Mouse (Mus musculus) gastrocnemius, postnatal 25 days (tissue): ENCODE data around the gene Crisp2. TPM values are rescaled to one million over a fixed set of nuclear protein-coding genes. Genes with fewer than 3 reads are reported as not detected.

Source experiments
- DNase-seq: peaks from one replicate; pipeline ENCODE4 v3.0.0; 2022
- total RNA-seq, 2 experiments: library from RNA; stranded (reverse); gene quantifications; 1 replicate in 1 of 2; 2 replicates in 1 of 2; pipeline ENCODE4 v1.2.3; 2021

The Crisp2 gene
- total RNA-seq, 2 experiments from 2014 or later, result not detected

DNA sequence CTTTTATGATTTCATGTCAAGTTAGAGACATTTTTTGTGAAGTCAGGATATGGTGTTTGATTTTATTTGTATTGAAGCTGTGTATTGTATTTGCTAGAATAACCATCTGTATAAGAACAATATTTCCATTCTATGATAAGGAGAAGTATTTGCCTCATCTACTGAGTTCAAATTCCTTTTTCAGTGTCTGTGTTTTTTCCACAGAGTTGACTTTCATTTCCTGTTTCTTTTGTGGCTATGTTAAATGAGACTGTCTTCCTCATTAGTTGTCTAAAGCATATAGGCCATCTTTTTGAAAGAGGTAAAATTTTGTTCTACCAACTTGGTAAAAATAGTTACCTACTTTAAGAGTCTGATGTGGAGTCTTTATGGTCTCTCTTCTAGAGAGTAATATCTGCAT, 90.5 kb downstream of the Crisp2 start:
- DNase-seq, result no peak

Other genes with a start within 250 kb of the Crisp2 start
- not detected for gene Esp6, start 245.5 kb downstream of the Crisp2 start, total RNA-seq
- not detected for gene Esp4, start 208.4 kb downstream of the Crisp2 start, total RNA-seq
- not detected for gene Esp3, start 174.9 kb downstream of the Crisp2 start, total RNA-seq
- not detected for gene Esp1, start 79.9 kb downstream of the Crisp2 start, total RNA-seq
- gene Rhag, start 4.1 kb upstream of the Crisp2 start, total RNA-seq, result not detected
- gene 9130008F23Rik, start 73.6 kb upstream of the Crisp2 start, total RNA-seq, result under 1 TPM; 0.20 to 0.48 TPM
- not detected for gene Glyatl3, start 107.3 kb upstream of the Crisp2 start, total RNA-seq
- gene Mut, start 127.7 kb upstream of the Crisp2 start, total RNA-seq, result 10 to 100 TPM; 63.3 to 68.0 TPM
- 1 to 10 TPM; 2.9 to 3.4 TPM for gene Cenpq, start 128.0 kb upstream of the Crisp2 start, total RNA-seq